23 mouse cellular contexts compared by ENCODE assay signal in the genomic region with DNA sequence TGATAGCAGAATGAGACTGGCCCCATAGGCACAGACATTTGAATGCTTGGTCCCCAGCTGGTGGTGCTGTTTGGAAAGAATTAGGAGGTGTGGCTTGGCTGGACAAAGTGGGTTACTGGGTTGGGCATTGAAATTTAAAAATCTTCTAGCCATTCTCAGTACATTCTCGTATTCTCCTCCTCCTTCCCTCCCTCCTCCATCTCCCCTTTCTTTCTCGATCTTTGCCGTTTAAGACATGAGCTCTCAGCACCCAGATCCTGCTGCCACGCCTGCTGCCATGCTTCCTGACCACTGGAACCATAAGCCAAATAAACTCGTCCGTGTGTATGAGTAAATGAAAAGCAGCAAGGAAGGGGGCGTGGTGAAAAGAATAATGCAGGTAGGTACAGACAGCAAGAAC.
DNase-seq lines count a peak whose midpoint lies in the region; ATAC-seq and TF ChIP-seq lines count a peak whose summit lies in the region.
"Had no signal": no experiment of that assay in that cellular context is flagged by ENCODE, and none has a peak within 500 bp of the region (broad histone marks: within the 10 kb centered on the region; RNA-seq: fewer than 3 reads in every experiment).

No protein-coding gene starts in this region.

- no peaks in the 10 kb centered on the region for H3K27me3 ChIP-seq in heart, postnatal 0 days (ENCODE audit: control insufficient read depth, insufficient read depth, low read length)
- H3K27me3 ChIP-seq in midbrain, embryonic 11.5 days (ENCODE audit: control insufficient read depth, insufficient read depth, low read length): no peaks in the 10 kb centered on the region
- H3K27me3 ChIP-seq in midbrain, embryonic 15.5 days (replicated peaks): no peaks in the 10 kb centered on the region
- H3K27me3 ChIP-seq: embryonic facial prominence, embryonic 13.5 days; embryonic facial prominence, embryonic 15.5 days; forebrain, embryonic 12.5 days; Patski had no signal

- ATAC-seq in heart, postnatal 0 days (ENCODE audit: insufficient read depth, low read depth): no peak
- no peak for ATAC-seq in midbrain, embryonic 11.5 days (ENCODE audit: low FRiP score)
- no peak for ATAC-seq in midbrain, embryonic 15.5 days (replicated peaks)
- ATAC-seq: activated CD4-positive, CD25-positive, alpha-beta regulatory T cell, adult 4 months; forebrain, embryonic 14.5 days; forebrain, embryonic 16.5 days; Patski had no signal

- H3K4me3 ChIP-seq in heart, postnatal 0 days (ENCODE audit: low read depth, low read length): no peak overlapping the region
- H3K4me3 ChIP-seq in midbrain, embryonic 11.5 days (ENCODE audit: low read depth, low read length): no peak overlapping the region
- no peak overlapping the region for H3K4me3 ChIP-seq in midbrain, embryonic 15.5 days
- H3K4me3 ChIP-seq: embryonic facial prominence, embryonic 13.5 days; embryonic facial prominence, embryonic 15.5 days; erythroblast, embryonic 14.5 days; forebrain, embryonic 10.5 days; forebrain, embryonic 12.5 days had no signal

- 93% methylated on average over 7 of the region's 7 CpGs for WGBS in heart, postnatal 0 days
- WGBS in midbrain, embryonic 11.5 days: 91% methylated on average over 7 of the region's 7 CpGs
- WGBS in midbrain, embryonic 15.5 days: 95% methylated on average over 7 of the region's 7 CpGs

- no peak overlapping the region for H3K4me2 ChIP-seq in heart, postnatal 0 days (ENCODE audit: low read depth, low read length)
- no peak overlapping the region for H3K4me2 ChIP-seq in midbrain, embryonic 11.5 days
- H3K4me2 ChIP-seq in midbrain, embryonic 15.5 days: no peak overlapping the region
- H3K4me2 ChIP-seq: embryonic facial prominence, embryonic 13.5 days; embryonic facial prominence, embryonic 15.5 days; forebrain, embryonic 12.5 days had no signal

- H3K27ac ChIP-seq in heart, postnatal 0 days (ENCODE audit: low read depth): peak overlapping the region; percentile 82; the same call in 1 of the 2 replicates
- H3K27ac ChIP-seq in midbrain, embryonic 11.5 days (ENCODE audit: low read depth, low read length): no peak overlapping the region
- no peak overlapping the region for H3K27ac ChIP-seq in midbrain, embryonic 15.5 days
- H3K27ac ChIP-seq: embryonic facial prominence, embryonic 13.5 days; embryonic facial prominence, embryonic 15.5 days; forebrain, embryonic 10.5 days; forebrain, embryonic 12.5 days had no signal

- no peak for TF ChIP-seq CTCF in heart, postnatal 0 days (IDR thresholded peaks at IDR 0.05; ENCODE audit: low read depth)

- no peak for TF ChIP-seq EP300 in heart, postnatal 0 days (IDR thresholded peaks at IDR 0.05; ENCODE audit: low read depth)

- 0 out of 2 replicates have a peak, but pooled peaks cover 3% of the 10 kb centered on the region for H3K9me3 ChIP-seq in heart, postnatal 0 days (replicated peaks; ENCODE audit: control insufficient read depth, low read length)
- H3K9me3 ChIP-seq in midbrain, embryonic 11.5 days (ENCODE audit: control insufficient read depth, low read length): no peaks in the 10 kb centered on the region
- H3K9me3 ChIP-seq in midbrain, embryonic 15.5 days: no peaks in the 10 kb centered on the region
- H3K9me3 ChIP-seq: embryonic facial prominence, embryonic 13.5 days; embryonic facial prominence, embryonic 15.5 days; G1E had no signal

- intact Hi-C loops in heart, postnatal 14 days (cut with DNase I): no loop called here

- H3K9ac ChIP-seq in heart, postnatal 0 days (replicated peaks; ENCODE audit: low read depth, low read length): no peak overlapping the region
- no peak overlapping the region for H3K9ac ChIP-seq in midbrain, embryonic 11.5 days (ENCODE audit: low read length)
- H3K9ac ChIP-seq in midbrain, embryonic 15.5 days: no peak overlapping the region
- H3K9ac ChIP-seq: embryonic facial prominence, embryonic 13.5 days; embryonic facial prominence, embryonic 15.5 days; forebrain, embryonic 12.5 days had no signal

- DNase-seq in heart, postnatal 0 days (ENCODE audit: low spot score): no peak
- no peak for DNase-seq in heart, postnatal 14 days
- DNase-seq in midbrain, embryonic 11.5 days (ENCODE audit: low spot score, missing footprints): peak; percentile 69
- DNase-seq in R1 (ENCODE audit: low read depth, low spot score): peak; percentile 66
- DNase-seq in thymus, postnatal 10 days (ENCODE audit: low spot score in 2 of 2): no peak
- DNase-seq in ovary, postnatal 10 days (ENCODE audit: low spot score): no peak
- DNase-seq: adrenal gland, adult 8-10 months; cerebellum, adult 11-12 months; cerebellum, adult 8-10 months; cerebellum, adult 9-11 months; cerebellum, postnatal 36 days; embryo, embryonic 11 days had no signal

- 0 out of 2 replicates have a peak, but pooled peaks cover 5% of the 10 kb centered on the region for H3K4me1 ChIP-seq in heart, postnatal 0 days (ENCODE audit: control insufficient read depth, insufficient read depth)
- no peaks in the 10 kb centered on the region for H3K4me1 ChIP-seq in midbrain, embryonic 11.5 days (ENCODE audit: control insufficient read depth, insufficient read depth, low read length)
- H3K4me1 ChIP-seq in midbrain, embryonic 15.5 days: no peaks in the 10 kb centered on the region
- H3K4me1 ChIP-seq: forebrain, embryonic 12.5 days had no signal

- 0 out of 2 replicates have a peak, but pooled peaks cover 3% of the 10 kb centered on the region for H3K36me3 ChIP-seq in heart, postnatal 0 days (replicated peaks; ENCODE audit: control insufficient read depth, insufficient read depth, low read length)
- H3K36me3 ChIP-seq in midbrain, embryonic 11.5 days (ENCODE audit: control insufficient read depth, insufficient read depth, low read length): no peaks in the 10 kb centered on the region
- no peaks in the 10 kb centered on the region for H3K36me3 ChIP-seq in midbrain, embryonic 15.5 days (replicated peaks)
- H3K36me3 ChIP-seq: embryonic facial prominence, embryonic 15.5 days; forebrain, embryonic 12.5 days had no signal

Comparison
In these comparisons a context has a peak if more than half of its experiments do, and no peak if none do; other contexts are left out.
1. DNase-seq: peak in midbrain, embryonic 11.5 days (single experiment) and R1 (single experiment); none in heart, postnatal 0 days (single experiment), heart, postnatal 14 days (0 of 2), thymus, postnatal 10 days (0 of 2) and ovary, postnatal 10 days (single experiment).